Mouse (Mus musculus) kidney, postnatal 25 days (tissue): Measurements from ENCODE around the gene Mrps21.
A peak's percentile ranks its signal among the peaks of the same experiment; 100 is the strongest.
"Not testable (repeated sequence)": the region's sequence is repeated elsewhere in the genome, so short reads cannot be mapped to it uniquely, and the experiment has no call there.

Source experiments
- DNase-seq, 2 experiments: peaks; one replicate each; pipeline ENCODE4 v3.0.0; 2021; ENCODE audit warnings: mixed read lengths in 2 of 2

The Mrps21 gene

GRCm38 (mm10) chr3:95891211-95892065, 20.1 kb upstream of the Mrps21 start, which contains the start of gene BC028528:
Gene BC028528, minus strand, starts transcription at chr3:95892005.
- peak in 1 of 2 experiments; percentile 31 for DNase-seq

DNA sequence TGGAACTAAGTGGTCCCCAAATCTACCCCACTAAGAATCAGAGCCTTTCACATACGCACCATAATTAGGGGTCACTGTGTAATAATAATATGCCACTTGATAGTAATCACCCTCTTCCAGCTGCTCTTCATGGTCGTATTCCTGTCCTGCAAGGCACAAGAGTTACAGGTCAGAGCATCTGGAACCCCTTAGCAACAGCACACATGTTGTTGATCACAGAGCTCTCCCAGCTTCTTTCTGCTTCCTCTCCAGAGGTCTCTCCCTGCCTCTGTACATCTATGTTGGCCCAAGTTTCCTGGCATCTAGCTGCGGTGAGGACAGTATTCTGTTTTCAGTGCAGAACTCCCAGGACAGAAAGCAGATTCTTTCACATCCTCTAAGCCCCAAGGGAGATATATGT, 18.3 kb upstream of the Mrps21 start:
- DNase-seq: no peak

DNA sequence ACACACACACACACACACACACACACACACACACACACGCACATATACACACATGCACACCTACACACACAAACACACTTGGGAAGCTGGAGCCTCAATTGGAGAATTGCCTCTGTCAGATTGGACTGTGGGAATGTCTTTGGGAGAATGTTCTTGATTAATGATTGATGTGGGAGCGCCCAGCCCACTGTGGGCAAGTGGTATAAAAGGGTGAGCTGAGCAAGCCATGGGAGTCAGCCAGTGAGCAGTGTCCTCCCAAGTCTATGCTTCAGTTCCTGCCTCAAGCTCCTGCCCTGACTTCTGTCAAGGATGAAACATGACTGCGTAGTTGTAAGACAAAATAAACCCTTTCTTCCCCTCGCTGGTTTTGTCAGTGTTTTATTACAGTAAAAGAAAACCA, 16.3 kb upstream of the Mrps21 start:
- peak; percentile 67 to 81 for DNase-seq

DNA sequence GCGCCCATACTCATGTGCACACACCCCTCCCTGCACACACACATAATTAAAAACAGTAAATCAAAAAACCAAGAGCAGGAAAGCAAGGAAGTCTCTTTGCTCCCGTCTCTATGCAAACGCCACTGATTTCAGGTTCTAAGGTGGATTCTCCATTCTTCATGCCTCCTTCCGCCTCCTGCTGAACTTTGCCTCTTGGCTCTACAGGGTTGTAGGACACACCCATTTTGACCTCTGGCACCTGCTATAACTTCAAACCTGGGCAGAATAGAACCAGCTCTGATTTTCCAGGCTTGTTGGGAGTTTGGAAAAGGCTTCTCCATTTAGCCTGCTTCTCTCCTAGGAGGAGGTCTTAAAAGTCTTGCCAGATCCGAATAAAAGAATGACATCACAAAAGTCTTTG, 13.1 kb upstream of the Mrps21 start:
- peak; percentile 63 to 75 for DNase-seq

DNA sequence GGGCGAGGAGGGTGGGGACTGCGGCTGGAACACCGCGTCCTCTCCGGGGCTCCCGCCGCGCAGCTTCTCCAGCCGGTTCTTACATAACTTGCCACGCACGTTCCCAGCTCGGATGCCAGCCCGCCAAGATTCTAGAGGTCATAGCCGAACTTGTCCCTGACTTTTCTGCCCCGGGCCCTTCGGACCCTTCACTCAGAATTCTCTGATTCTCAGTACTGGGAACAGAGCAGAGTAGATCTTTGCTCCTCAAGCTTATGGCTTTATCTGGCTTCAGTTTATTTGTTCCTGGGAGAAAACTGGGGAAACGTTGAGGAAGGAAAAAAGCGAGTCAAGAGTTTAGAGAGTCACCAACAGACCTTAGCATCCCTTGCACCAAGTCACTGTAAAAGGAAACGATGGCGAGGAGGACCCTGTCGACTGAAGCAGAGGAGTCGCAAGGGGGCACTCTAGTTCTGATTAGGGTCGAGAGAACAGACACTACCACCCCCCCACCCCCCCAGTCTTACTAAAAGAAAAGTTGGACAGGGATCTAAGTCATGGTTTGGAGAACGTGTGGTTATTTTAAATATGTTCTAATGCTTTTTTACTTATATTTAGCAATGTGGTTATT, 11.6 kb upstream of the Mrps21 start:
- DNase-seq: peak; percentile 88 to 92

DNA sequence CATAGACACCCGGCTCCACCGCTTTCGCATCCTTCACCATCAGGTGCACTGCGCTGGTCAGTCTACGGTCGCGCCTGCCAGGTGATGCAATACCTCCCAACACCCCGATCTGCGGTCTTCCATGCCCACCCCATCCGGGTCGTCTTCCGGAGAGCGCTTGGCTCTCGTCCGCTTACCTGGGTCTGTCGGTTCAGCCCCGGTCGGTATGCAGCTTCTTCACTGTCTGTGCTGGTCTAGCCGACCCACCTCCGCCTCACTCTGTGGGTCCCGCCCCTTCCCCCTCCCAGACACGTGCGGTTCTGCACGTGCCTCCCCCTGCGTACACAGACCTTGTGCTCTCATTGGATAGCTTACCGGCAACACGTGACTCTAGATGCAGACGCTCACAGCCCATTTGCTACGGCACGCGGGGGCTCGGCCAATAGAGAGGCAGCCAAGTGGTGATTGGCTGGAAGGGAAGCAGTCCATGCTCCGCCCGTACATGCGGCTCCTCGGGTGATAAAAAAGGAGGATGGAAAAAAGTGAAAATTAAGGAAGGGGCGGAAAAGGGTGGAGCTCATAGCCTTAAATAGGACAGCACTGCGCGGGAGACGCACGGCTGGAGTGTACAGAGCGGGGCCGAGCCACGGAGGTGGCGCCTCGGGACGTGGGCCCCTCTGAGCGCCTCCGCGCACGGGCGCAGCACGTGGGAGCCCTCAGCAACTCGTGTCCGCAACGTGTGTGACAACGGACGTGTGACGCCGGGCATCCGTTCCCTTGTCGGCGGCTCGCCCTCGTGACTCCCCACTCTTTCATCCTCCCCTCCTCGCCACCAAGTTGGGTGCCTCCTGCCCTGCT, 10.9 kb upstream of the Mrps21 start, which contains the start of gene Ciart:
Gene Ciart (minus strand): TSS at position 273 of the 837 bp plus-strand sequence.
- peak; percentile 96 to 99 for DNase-seq

DNA sequence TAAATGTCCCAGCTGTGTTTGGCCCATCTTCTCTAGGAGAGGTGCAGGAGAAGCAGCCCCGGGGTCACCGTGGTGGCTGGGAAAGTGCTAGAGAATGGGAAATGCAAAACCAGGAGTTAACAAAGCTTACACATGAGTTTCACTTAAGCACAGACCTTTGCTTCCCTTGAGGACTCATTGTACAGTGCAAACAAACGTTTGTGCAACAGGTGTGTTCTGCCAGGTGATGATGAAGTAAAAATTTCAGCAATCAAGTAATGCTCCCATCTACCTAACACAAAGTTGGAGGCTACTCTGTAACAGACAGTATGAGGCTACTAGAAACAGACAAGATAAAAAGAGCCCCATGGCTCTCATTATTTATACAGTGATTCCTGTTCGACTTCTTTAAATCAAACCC, 7.7 kb upstream of the Mrps21 start:
- DNase-seq: no peak

DNA sequence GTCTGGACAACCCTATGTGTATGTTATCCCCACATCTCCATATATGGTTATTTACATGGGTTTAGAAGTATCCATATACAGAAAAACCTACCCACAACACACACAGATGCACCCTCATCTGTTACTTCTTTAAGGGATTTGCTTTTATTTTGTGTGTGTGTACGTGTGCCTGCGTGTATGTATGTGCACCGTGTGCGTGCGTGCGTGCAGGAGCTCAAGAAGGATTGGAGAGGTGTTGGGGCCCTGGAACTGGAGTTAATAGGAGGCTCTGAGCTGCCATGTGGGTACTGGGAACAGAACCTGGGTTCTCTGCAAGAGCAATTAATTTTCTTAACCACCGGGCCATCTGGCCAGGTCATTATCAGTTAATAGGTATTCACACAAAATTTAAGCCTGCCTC, 729 bp upstream of the Mrps21 start:
- DNase-seq: no peak

GRCm38 (mm10) chr3:95870976-95871375, 343 bp downstream of the Mrps21 start:
- DNase-seq: peak; percentile 21 to 57

DNA sequence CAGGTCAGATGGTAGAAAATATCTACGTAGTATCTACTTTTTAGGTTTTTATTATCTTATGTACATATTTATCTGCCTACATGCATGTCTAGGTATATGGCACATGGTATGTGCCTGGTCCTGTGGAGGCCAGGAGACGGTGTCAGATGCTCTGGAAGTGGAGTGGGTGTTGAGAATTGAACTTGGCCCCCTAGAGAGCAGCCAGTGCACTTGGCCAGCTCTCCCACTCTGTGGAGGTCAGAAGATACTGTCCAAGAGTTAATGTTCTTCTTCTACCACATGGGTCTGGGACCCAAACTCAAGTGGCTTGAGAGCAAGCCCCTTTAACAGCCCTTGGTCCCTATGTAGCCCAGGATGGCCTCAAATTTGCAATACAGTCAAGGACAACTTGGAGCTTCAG, 3.9 kb downstream of the Mrps21 start:
- DNase-seq: peak in 1 of 2 experiments; percentile 67

DNA sequence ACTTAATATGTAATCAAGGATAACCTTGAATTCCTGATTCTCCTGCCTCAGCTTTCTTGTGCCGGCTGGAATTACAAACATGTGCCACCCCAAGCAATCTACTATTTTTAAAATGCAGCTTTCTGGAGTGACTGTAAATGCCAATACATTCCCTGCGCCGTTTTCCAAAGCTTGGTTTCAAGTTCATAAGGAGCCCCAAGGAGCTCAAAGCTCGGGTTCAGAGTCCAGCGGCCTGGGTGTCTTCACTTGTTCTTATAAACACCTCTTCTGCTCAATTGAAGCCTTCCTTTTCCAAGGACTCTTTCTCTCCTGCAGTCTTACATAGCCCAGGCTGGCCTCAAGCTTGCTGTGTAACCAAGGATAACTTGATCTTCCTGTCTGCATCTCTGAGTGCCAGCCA, 5.2 kb downstream of the Mrps21 start:
- peak; percentile 67 to 86 for DNase-seq

DNA sequence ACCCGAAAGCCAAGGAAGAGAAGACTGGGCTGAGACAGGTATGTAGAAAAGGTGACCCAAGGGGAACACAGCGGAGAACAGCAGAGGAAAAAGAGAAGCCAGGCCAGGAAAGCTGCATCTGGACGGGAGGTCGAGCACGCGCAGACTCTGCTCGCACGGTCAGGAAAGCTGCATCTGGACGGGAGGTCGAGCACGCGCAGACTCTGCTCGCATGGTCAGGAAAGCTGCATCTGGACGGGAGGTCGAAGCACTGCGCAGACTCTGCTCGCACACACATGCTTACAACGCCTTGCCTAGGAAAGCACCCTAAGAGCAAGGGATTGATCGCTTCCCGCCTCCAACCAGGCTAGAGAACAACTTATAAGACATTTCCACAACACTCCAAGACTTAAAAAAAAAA, 5.7 kb downstream of the Mrps21 start:
- DNase-seq: no peak

DNA sequence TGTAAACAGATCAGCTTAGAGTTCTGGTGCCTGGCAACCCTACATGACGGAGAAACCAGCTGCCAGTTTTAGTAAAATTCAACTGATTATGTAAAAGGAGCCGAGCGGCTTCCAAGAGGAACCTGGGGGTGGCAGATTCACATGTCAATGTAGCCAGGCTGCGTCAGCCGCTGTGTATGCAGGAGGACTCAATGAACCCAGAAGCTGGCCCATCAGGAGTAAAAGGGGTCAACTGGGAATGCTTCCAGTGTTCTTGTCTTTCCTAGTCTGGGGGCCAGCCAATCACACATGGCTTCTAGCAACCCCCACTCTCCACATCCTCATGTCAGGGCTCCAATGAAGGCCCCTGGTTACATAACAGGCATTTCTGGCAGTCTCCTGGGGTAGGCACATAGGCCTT, 6.3 kb downstream of the Mrps21 start:
- DNase-seq: peak; percentile 60 to 93

DNA sequence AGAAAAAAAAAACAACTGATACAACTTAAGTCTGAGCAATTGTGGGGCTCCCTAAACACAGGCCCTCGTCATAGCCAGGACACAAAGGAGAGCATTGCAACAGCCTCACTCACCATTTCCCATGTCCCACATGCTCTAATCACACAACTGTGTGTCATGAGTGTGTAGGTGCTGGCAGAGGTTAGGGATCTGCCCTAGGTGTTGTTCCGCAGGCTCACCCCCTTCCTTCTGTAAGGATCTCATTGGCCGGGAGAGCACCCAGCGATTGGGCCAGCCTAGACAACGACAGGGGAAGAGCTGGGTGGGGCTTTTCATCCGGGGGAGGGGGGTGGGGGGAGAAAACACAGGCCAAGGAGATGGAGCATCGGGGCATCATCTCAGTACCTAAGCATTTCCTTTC, 7.7 kb downstream of the Mrps21 start:
- DNase-seq: no peak

- DNase-seq: peak; percentile 72 to 93
Observed at GRCm38 (mm10) chr3:95861796-95862195, 9.5 kb downstream of the Mrps21 start.

DNA sequence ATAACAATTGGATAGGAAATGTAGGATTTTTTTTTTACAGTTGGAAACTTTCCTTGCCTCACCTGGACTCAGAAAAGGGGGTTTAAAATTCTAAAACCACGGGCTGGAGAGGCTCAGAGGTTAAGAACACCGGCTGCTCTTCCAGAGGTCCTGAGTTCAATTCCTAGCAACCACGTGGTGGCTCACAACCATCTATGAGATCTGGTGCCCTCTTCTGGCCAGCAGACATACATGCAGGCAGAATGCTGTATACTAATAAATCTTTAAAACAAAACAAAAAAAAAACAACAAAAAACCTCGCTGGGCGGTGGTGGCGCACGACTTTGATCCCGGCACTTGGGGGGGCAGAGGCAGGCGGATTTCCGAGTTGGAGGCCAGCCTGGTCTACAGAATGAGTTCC, 10.1 kb downstream of the Mrps21 start:
- DNase-seq: no peak

GRCm38 (mm10) chr3:95860323-95860722, 11.0 kb downstream of the Mrps21 start:
- no peak for DNase-seq

DNA sequence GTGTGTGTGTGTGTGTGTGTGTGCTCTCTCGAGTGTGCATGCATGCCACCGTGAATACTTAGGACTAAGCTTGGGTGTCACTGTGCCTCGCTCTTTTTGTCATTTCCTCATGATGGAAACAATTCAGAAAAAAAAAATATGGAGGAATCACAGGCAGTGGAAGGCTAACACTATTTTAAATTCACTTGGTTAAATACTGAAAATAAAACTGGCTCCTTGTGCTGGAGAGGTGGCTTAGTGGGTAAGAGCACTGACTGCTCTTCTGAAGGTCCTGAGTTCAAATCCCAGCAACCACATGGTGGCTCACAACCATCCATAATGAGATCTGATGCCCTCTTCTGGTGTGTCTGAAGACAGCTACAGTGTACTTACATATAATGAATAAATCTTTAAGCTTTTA, 13.0 kb downstream of the Mrps21 start:
- DNase-seq: not testable (repeated sequence)

GRCm38 (mm10) chr3:95857050-95857449, 14.3 kb downstream of the Mrps21 start:
- not testable (repeated sequence) for DNase-seq

DNA sequence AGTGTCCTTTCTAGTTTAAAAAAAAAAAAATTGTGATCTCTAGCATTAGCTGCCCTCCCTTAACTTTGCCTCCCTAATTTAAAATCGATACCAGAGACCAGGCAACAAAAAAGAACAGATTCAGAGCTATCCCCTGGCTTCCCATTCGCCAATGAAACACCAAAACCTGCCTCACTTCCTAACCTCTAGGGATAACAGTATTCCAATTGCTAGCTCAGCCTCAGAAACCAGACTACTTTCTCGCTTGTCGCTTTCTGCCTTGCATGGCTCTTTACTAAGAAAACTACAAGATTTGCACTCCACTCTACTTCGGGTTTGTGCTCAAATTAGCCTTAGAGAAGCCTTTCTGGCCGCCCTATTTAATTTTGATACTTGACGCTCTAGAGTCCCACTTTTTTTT, 15.2 kb downstream of the Mrps21 start:
- DNase-seq: no peak

DNA sequence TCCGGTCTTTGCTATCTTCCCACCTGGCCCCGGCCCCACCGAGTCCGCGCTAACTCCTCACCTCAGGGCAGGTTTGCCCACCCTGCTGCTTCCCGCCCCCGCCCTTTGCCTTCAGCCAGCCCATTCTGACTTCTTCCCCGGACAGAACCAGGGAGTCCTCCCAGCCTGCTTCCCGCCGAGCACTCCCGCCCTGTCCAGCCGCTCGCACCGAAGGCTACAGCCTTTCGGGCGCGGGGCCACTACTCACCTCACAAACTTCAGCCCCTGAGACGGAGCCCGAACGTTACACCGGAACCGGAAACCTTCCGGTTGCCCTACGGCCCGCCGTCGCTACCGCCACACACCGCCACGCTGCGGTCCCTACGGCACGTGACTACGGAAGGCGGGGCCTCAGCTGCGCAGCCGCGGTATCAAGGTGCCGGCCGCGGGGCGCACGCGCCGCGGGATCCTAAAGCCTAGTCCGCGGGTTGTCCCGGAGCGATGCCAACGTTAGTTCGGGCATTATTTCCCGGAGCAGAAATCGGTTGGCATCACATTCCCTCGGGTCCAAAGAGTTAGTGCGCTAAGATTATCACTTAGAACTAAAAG, 15.7 kb downstream of the Mrps21 start, which contains the start of gene Prpf3:
Gene Prpf3 (minus strand): TSS at position 384 of the 588 bp plus-strand sequence.
- peak; percentile 96 to 97 for DNase-seq

DNA sequence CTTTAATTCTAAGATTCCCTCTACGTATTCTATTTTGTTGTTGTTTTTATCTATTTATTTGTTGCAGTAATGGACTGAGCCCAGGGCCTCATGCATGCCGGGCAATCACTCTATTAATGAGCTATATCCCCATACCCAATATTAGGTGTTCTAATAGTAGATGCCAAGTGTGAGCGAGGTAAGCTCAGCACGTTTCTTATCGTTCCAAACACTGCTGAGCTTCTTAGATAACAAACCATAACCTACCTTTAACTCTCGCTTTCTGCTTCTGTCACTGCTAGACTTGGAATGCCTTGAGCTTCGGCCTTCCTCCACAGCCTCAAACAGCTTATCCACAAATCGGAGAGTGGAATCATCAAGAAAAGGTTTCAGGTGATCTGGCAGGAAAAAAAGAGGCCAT, 20.0 kb downstream of the Mrps21 start:
- DNase-seq: no peak

DNA sequence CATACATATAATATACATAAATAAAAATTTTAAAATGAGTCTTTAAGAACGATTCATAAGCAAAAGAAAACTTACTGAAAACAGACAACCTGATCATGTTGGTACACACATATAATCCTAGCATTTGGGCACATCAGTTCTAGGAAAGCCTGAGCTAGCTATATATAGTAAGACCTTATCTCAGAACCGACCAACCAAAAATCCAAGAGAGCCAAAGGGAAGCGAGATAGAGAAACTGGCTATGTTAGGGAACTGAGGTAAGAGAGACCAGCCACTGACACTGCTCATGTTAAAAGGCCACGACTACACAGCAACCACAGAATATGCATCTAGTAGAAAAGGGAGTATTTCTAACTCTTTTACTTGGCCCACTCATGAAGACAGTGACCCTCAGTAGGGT, 20.7 kb downstream of the Mrps21 start:
- no peak for DNase-seq
